Mouse (Mus musculus) heart, embryonic 10.5 days (tissue): ENCODE data around the gene Mrps7. TPM values are rescaled to one million over a fixed set of nuclear protein-coding genes. Genes with fewer than 3 reads are reported as not detected.

Experiments
- DNase-seq: peaks from one replicate; pipeline ENCODE4 v3.0.0-alpha.2; 2017; ENCODE audit warnings: low spot score
- H3K27ac ChIP-seq: fragments of 300-500 bp; sonication (generic); 2 replicates; pipeline ENCODE4 v1.5.1; 2016; ENCODE audit warnings: mild to moderate bottlenecking
- H3K27me3 ChIP-seq: fragments of 300-500 bp; sonication (generic); 2 replicates; pipeline ENCODE4 v1.6.1; 2016; ENCODE audit warnings: mild to moderate bottlenecking; ENCODE audit not compliant: poor library complexity, insufficient read depth, severe bottlenecking
- H3K36me3 ChIP-seq: fragments of 300-500 bp; sonication (generic); 2 replicates; pipeline ENCODE4 v1.6.1; 2016; ENCODE audit warnings: mild to moderate bottlenecking, moderate library complexity
- H3K4me1 ChIP-seq: fragments of 300-500 bp; sonication (generic); 2 replicates; pipeline ENCODE4 v1.6.1; 2016; ENCODE audit warnings: mild to moderate bottlenecking
- H3K4me3 ChIP-seq: fragments of 300-500 bp; sonication (generic); 2 replicates; pipeline ENCODE4 v1.5.1; 2016; ENCODE audit warnings: mild to moderate bottlenecking, moderate library complexity
- H3K9me3 ChIP-seq: fragments of 300-500 bp; sonication (generic); 2 replicates; pipeline ENCODE4 v1.6.1; 2016; ENCODE audit warnings: mild to moderate bottlenecking, moderate library complexity
- WGBS: fragments of 180-500 bp; shearing (Covaris S2); methylation state at CpG from one replicate; pipeline ENCODE4 v1.1.7; 2016; 5-methylcytosine and 5-hydroxymethylcytosine counted together
- polyA plus RNA-seq: library from polyadenylated mRNA; unstranded; fragments of >200 nt; fragmentation: Nextera tagmentation; extraction: Ambion mirVana; gene quantifications from 2 replicates; pipeline ENCODE4 v1.2.1, GENCODE M21; 2016

Mrps7 gene
- polyA plus RNA-seq, 1 experiment from 2014 or later = 108 TPM

DNA sequence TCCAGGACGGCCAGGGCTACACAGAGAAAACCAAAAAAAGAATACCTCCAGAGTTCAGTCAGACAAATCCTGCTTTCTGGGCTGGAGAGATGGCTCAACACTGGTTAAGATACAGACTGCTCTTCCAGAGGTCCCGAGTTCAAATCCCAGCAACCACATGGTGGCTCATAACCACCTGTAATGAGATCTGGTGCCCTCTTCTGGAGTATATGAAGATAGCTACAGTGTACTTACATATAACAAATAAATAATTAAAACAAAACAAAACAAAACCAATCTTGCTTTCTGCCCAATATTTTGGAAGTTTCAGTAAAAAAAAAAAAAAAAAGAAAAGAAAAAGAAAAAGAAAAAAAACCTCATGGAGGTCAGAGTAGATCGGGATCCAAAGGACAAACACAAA is 8.5 kb upstream of the Mrps7 start:
- Histone ChIP-seq H3K27me3 (no peaks in the 10 kb centered on the region), H3K4me3 (no peak overlapping the region), H3K27ac (no peak overlapping the region), H3K9me3 (no peaks in the 10 kb centered on the region), H3K36me3 (peaks cover 81% of the 10 kb centered on the region), H3K4me1 (peaks cover 7% of the 10 kb centered on the region; the same call in 1 of the 2 replicates)
- WGBS = 96% methylated on average over 3 of the region's 3 CpGs
- DNase-seq = no peak

DNA sequence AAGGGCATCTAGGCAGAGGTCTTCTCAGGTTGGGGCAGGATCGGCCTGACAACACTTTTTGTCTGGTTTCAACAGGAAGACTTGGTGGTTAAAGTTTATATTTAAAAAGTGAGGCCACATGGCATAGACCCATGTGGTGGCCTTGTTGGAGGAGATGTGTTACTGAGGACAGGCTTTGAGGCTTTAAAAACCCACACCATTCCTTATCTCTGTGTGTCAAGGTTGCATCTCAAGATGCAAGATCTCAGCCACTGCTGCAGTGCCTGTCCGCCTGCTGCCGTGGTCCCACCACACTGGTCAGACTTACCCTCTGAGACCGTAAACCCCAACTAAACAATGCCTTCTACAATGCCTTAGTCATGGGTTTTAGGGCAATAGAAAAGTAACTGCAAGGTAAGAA is 5.4 kb upstream of the Mrps7 start:
- no peak overlapping the region for H3K27ac ChIP-seq
- WGBS = 94% methylated on average over 4 of the region's 4 CpGs
- peaks cover 57% of the 10 kb centered on the region for H3K36me3 ChIP-seq
- no peaks in the 10 kb centered on the region for H3K9me3 ChIP-seq
- peaks cover 35% of the 10 kb centered on the region for H3K4me1 ChIP-seq
- no peaks in the 10 kb centered on the region for H3K27me3 ChIP-seq
- H3K4me3 ChIP-seq = no peak overlapping the region
- no peak for DNase-seq

DNA sequence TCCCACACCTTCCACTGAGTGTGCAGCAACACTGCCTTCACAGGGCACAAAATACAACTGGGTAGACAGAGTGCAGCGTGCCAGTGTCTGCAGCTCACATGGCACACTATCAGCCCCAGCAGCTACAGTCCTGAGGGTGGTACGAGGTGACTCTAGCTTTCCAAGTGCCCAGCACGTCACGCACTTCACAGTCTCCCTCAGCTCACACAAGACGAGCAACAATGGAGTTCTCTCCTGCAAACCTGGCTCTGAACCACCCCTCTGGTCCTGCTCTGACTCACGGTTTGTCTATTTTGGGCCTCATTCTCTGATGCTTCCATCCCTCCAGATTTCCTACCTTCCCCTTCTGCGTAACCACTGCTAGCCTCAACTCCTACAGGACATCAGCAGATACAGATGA is 4.0 kb upstream of the Mrps7 start:
- Histone ChIP-seq H3K36me3 (peaks cover 43% of the 10 kb centered on the region), H3K9me3 (no peaks in the 10 kb centered on the region), H3K27ac (no peak overlapping the region), H3K27me3 (no peaks in the 10 kb centered on the region), H3K4me3 (no peak overlapping the region), H3K4me1 (peaks cover 37% of the 10 kb centered on the region)
- WGBS = 86% methylated on average over 7 of the region's 7 CpGs
- no peak for DNase-seq

DNA sequence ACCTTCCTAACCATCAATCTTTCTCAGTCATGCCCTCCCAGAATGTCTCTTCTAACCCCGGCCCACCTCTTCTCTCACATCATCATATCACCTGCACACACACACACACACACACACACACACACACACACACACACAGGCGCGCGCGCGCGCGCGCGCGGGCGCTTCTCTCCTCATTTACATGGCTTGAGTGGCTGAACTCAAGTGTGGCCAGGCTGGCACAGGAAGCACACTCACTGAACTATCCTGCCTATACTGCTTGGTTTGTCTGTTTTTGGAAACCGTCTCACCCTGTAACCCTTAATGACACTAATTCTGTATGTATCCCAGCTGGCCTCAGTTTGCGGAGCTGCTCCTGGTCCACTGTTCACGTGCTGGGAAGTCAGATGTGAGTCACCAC is 3.0 kb upstream of the Mrps7 start:
- Histone ChIP-seq H3K27me3 (no peaks in the 10 kb centered on the region), H3K9me3 (no peaks in the 10 kb centered on the region), H3K4me1 (peaks cover 47% of the 10 kb centered on the region), H3K36me3 (peaks cover 39% of the 10 kb centered on the region), H3K27ac (no peak overlapping the region), H3K4me3 (peak overlapping the region; percentile 12)
- DNase-seq = no peak
- WGBS = 92% methylated on average over 15 of the region's 15 CpGs

DNA sequence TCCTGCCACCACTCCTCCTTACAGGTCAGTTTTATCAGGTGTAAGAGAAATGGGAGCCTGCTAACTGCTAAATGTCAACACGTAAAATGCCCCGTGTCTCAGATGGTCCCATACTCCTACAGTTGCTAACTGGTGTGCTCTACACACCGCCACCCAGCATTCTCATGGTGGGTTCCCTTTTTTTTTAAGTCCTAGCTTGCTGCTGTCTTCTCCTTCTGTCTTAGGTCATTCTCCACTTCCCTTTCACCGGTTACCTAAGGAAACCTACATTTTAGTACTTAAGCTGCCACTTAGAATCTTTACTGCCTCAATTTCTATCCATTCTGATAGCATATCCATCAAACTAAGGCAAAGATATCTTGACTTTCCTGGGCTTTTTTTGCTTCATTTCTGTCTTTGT is 2.6 kb upstream of the Mrps7 start:
- Histone ChIP-seq H3K9me3 (no peaks in the 10 kb centered on the region), H3K27ac (no peak overlapping the region), H3K36me3 (peaks cover 39% of the 10 kb centered on the region), H3K4me3 (peak overlapping the region; percentile 12), H3K4me1 (peaks cover 47% of the 10 kb centered on the region), H3K27me3 (no peaks in the 10 kb centered on the region)
- DNase-seq = no peak
- 74% methylated on average over 4 of the region's 4 CpGs for WGBS

DNA sequence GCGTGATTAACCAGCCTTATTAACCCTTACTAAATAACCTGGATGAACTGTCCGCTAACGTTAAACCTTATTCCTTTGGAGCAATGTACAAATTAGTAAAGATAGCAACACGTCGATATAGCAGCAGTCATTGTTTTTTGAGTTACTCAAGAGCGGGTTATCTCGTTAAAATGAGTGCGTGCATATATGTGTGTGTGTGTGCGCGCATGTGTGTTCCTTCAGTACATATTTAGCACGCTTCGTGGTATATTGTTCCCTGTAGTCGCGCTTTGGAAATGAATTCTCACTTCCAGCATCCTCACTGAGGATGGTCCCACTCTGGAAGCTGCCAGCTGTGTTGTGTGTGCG is 623 bp upstream of the Mrps7 start:
- DNase-seq = no peak
- Histone ChIP-seq H3K9me3 (no peaks in the 10 kb centered on the region), H3K4me3 (peak overlapping the region; percentile 87), H3K27me3 (no peaks in the 10 kb centered on the region), H3K36me3 (peaks cover 41% of the 10 kb centered on the region), H3K27ac (peak overlapping the region; percentile 99), H3K4me1 (peaks cover 47% of the 10 kb centered on the region)
- WGBS = 5% methylated on average over 15 of the region's 15 CpGs

DNA sequence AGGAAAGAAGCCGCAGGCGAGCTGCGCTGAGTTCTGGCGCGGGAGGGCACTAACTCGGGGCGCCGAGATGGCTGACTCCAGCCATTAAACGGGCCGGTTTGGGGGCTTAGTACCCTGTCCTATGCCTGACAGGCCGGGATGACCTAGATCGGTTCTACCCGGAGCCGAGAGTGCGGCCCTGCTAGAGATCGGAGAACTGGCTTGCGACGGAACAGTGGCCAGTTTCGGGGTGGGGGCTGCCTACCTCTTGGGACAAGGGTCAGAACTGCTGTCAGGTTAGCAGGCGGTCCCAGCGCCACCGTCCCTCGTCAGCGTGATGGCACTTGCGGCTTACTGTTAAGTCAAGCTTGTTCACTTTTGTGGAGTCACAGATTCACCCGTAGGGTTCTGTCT is 575 bp downstream of the Mrps7 start:
- peaks cover 47% of the 10 kb centered on the region for H3K4me1 ChIP-seq
- H3K9me3 ChIP-seq = no peaks in the 10 kb centered on the region
- peak overlapping the region; percentile 87 for H3K4me3 ChIP-seq
- DNase-seq = no peak
- WGBS = under 1% methylated on average over 26 of the region's 26 CpGs
- H3K36me3 ChIP-seq = peaks cover 46% of the 10 kb centered on the region
- peak overlapping the region; percentile 99 for H3K27ac ChIP-seq
- no peaks in the 10 kb centered on the region for H3K27me3 ChIP-seq

GRCm38 (mm10) chr11:115606733-115607132 is 3.0 kb downstream of the Mrps7 start:
- H3K4me3 ChIP-seq = no peak overlapping the region

GRCm38 (mm10) chr11:115608421-115609399 is 5.0 kb downstream of the Mrps7 start:
- Histone ChIP-seq H3K4me3 (no peak overlapping the region), H3K27ac (no peak overlapping the region), H3K4me1 (peaks cover 26% of the 10 kb centered on the region), H3K9me3 (no peaks in the 10 kb centered on the region), H3K27me3 (no peaks in the 10 kb centered on the region), H3K36me3 (peaks cover 46% of the 10 kb centered on the region)
- WGBS = 79% methylated on average over 23 of the region's 23 CpGs
- DNase-seq = no peak

More at GRCm38 (mm10) chr11:115606733-115607132, 3.0 kb downstream of the Mrps7 start:
- 96% methylated on average over 18 of the region's 18 CpGs for WGBS
- Histone ChIP-seq H3K36me3 (peaks cover 46% of the 10 kb centered on the region), H3K27ac (no peak overlapping the region), H3K9me3 (no peaks in the 10 kb centered on the region), H3K27me3 (no peaks in the 10 kb centered on the region), H3K4me1 (peaks cover 30% of the 10 kb centered on the region)
- no peak for DNase-seq

- Histone ChIP-seq H3K36me3 (peaks cover 49% of the 10 kb centered on the region), H3K27ac (no peak overlapping the region)
- WGBS = 61% methylated on average over 3 of the region's 3 CpGs
Measured at GRCm38 (mm10) chr11:115609576-115609975, 5.9 kb downstream of the Mrps7 start.

GRCm38 (mm10) chr11:115611173-115611572 is 7.4 kb downstream of the Mrps7 start:
- peaks cover 55% of the 10 kb centered on the region for H3K36me3 ChIP-seq
- H3K9me3 ChIP-seq = no peaks in the 10 kb centered on the region
- 74% methylated on average over 6 of the region's 6 CpGs for WGBS
- no peak overlapping the region for H3K27ac ChIP-seq
- H3K4me1 ChIP-seq = peaks cover 29% of the 10 kb centered on the region
- DNase-seq = no peak
- peak overlapping the region; percentile 76; the same call in 1 of the 2 replicates for H3K4me3 ChIP-seq
- no peaks in the 10 kb centered on the region for H3K27me3 ChIP-seq

More at GRCm38 (mm10) chr11:115609576-115609975, 5.9 kb downstream of the Mrps7 start:
- Histone ChIP-seq H3K27me3 (no peaks in the 10 kb centered on the region), H3K4me3 (no peak overlapping the region), H3K9me3 (no peaks in the 10 kb centered on the region), H3K4me1 (peaks cover 32% of the 10 kb centered on the region)
- no peak for DNase-seq

DNA sequence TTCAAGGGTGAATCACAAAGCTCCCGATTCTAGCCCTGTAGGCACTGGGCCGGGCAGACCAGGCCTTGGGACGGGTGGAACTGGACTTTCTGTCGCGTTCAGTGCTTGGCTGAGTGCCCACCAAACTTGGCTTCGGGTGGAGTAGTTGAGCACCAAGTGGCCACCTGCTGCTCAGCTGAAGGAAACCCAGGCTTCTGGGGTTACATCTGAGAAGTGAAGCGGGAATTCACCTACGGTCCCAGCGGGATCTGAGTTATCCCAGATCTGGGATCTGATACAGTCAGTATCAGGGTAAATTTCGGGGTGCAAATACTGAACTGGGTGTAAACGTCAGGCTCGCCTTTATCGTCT is 8.3 kb downstream of the Mrps7 start:
- WGBS = 3% methylated on average over 13 of the region's 13 CpGs
- Histone ChIP-seq H3K27ac (peak overlapping the region; percentile 93), H3K4me3 (peak overlapping the region; percentile 76), H3K36me3 (peaks cover 53% of the 10 kb centered on the region), H3K27me3 (no peaks in the 10 kb centered on the region), H3K9me3 (no peaks in the 10 kb centered on the region), H3K4me1 (peaks cover 32% of the 10 kb centered on the region)
- DNase-seq = no peak

DNA sequence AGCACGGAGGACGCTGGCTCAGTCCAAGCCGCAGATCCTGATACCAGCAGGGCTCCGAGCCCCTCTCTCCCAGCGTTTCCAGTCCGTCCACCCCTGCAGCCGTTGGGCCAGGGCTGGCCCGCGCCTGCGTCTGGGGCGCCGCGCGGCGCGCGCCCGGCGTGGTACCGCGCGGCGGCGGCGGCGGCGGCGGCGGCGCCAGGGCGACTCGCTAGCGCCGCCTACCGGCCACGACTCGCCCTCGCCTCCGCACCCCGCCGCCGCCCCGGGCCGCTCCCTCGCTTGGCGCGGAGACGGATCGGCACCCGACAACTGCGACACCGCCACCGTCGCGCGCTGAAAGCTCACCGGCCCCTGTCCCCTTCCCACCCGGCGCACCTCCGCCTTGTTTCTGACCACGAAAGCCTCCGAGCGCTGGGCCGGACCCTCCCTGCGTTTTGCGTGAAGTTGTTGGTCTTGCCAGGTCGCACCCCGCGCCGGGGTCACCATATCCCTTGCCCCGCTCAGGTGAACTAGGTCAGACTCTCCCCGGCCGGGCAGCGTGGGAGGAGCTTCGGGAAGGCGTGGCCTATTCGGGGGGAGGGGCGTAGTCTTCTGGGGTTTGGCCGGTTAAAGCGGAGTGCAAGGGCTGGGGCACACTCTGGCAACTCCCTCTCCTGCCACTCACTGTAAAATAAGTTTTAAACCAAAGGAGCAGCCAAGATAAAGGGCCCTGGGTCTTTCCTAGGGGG is 8.8 kb downstream of the Mrps7 start, which contains the start of gene Mif4gd:
Gene Mif4gd, minus strand, starts transcription at position 560 of the 728 bp plus-strand sequence.
- no peaks in the 10 kb centered on the region for H3K9me3 ChIP-seq
- no peaks in the 10 kb centered on the region for H3K27me3 ChIP-seq
- H3K4me3 ChIP-seq = peak within 1 kb of the TSS; percentile 76
- peak; percentile 96 for DNase-seq
- peaks cover 52% of the 10 kb centered on the region for H3K36me3 ChIP-seq
- H3K4me1 ChIP-seq = peaks cover 37% of the 10 kb centered on the region
- WGBS = under 1% methylated on average over 65 of the region's 80 CpGs
- H3K27ac ChIP-seq = peak within 1 kb of the TSS; percentile 93
